In the genomic region with DNA sequence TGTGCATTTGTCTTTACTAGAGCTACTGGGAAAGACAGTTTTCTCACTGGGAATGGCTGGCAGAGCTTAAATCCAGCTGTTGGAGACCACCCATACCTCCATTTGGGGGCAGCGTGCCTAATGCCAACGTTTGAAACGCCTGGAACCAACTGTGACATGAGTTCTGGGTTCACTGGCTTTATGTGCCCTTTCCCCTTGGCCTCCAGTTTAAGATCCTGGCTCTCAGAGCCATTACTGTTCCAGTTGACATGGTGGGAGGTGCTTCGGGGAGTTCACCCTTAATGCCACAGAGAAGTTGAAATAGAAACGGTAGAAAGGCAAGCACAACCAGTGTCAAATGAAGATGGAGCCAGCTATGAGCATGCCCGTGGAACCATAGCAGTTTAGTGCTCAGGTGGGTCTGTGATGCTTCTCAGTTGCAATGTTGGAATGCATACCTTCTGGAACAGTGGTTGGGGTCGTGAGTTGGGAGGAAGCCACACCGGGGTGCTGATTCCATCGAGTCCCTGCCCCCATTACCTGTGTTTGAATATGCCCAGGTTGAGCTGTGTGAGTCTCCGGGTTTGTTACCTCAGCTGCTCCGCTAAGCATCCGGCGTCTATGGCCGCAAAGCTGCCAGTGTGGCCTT, we compare ENCODE assay signal across 9 mouse cellular contexts. TPM values are rescaled to one million over a fixed set of nuclear protein-coding genes. Genes with fewer than 3 reads are reported as not detected.
DNase-seq lines count a peak whose midpoint lies in the region; ATAC-seq lines count a peak whose summit lies in the region.
"Had no signal": no experiment of that assay in that cellular context is flagged by ENCODE, and none has a peak within 500 bp of the region (broad histone marks: within the 10 kb centered on the region; RNA-seq: fewer than 3 reads in every experiment).

No protein-coding gene starts in this region.

- H3K27me3 ChIP-seq in lung, embryonic 15.5 days = peaks cover 8% of the 10 kb centered on the region; the same call in 1 of the 2 replicates
- no peaks in the 10 kb centered on the region for H3K27me3 ChIP-seq in embryonic facial prominence, embryonic 15.5 days
- no peaks in the 10 kb centered on the region for H3K27me3 ChIP-seq in intestine, embryonic 14.5 days (replicated peaks; ENCODE audit: control insufficient read depth, insufficient read depth, low read length)
- peaks cover 2% of the 10 kb centered on the region; the same call in 1 of the 2 replicates for H3K27me3 ChIP-seq in neural tube, embryonic 14.5 days (ENCODE audit: control insufficient read depth, insufficient read depth, low read length)

- H3K9ac ChIP-seq in lung, embryonic 15.5 days = peak overlapping the region; percentile 58
- no peak overlapping the region for H3K9ac ChIP-seq in embryonic facial prominence, embryonic 15.5 days
- peak overlapping the region; percentile 77 for H3K9ac ChIP-seq in intestine, embryonic 14.5 days (ENCODE audit: low read length)
- peak overlapping the region; percentile 87 for H3K9ac ChIP-seq in neural tube, embryonic 14.5 days (replicated peaks; ENCODE audit: low read depth, low read length)

- no peak for ATAC-seq in lung, embryonic 15.5 days (ENCODE audit: borderline replicate concordance, extremely low read depth, low FRiP score, low TSS enrichment)
- ATAC-seq in embryonic facial prominence, embryonic 15.5 days (ENCODE audit: insufficient number of reproducible peaks, low FRiP score, low TSS enrichment, low read depth) = peak; percentile 3; the same call in 1 of the 2 replicates
- ATAC-seq in intestine, embryonic 14.5 days (replicated peaks; ENCODE audit: low FRiP score, low TSS enrichment, low read depth) = no peak; the same call in 1 of the 2 replicates
- no peak; the same call in 1 of the 2 replicates for ATAC-seq in neural tube, embryonic 14.5 days (ENCODE audit: low read depth)

- no peak for DNase-seq in lung, postnatal 25 days (ENCODE audit: low spot score)
- no peak for DNase-seq in intestine, embryonic 14.5 days (ENCODE audit: low spot score)
- no peak for DNase-seq in urinary bladder, postnatal 25 days (ENCODE audit: low spot score)
- no peak for DNase-seq in gastrocnemius, adult 8-10 months (ENCODE audit: low spot score in 2 of 2)
- no peak for DNase-seq in ovary, postnatal 36 days (ENCODE audit: low spot score)

- peaks cover 19% of the 10 kb centered on the region for H3K36me3 ChIP-seq in lung, embryonic 15.5 days
- H3K36me3 ChIP-seq in embryonic facial prominence, embryonic 15.5 days = peaks cover 32% of the 10 kb centered on the region
- H3K36me3 ChIP-seq in intestine, embryonic 14.5 days (ENCODE audit: control insufficient read depth, insufficient read depth, low read length) = peaks cover 33% of the 10 kb centered on the region
- H3K36me3 ChIP-seq in neural tube, embryonic 14.5 days (ENCODE audit: control insufficient read depth, insufficient read depth, low read length) = peaks cover 16% of the 10 kb centered on the region

- peaks cover 19% of the 10 kb centered on the region for H3K4me1 ChIP-seq in lung, embryonic 15.5 days
- H3K4me1 ChIP-seq in embryonic facial prominence, embryonic 15.5 days = peaks cover 28% of the 10 kb centered on the region
- H3K4me1 ChIP-seq in intestine, embryonic 14.5 days (replicated peaks; ENCODE audit: control insufficient read depth, insufficient read depth, low read length) = peaks cover 6% of the 10 kb centered on the region; the same call in 1 of the 2 replicates
- peaks cover 26% of the 10 kb centered on the region for H3K4me1 ChIP-seq in neural tube, embryonic 14.5 days (ENCODE audit: control insufficient read depth, insufficient read depth, low read length)

- WGBS in lung, embryonic 15.5 days = 9% methylated on average over 14 of the region's 14 CpGs
- WGBS in embryonic facial prominence, embryonic 15.5 days = 12% methylated on average over 14 of the region's 14 CpGs
- WGBS in intestine, embryonic 14.5 days = 13% methylated on average over 14 of the region's 14 CpGs
- 9% methylated on average over 14 of the region's 14 CpGs for WGBS in neural tube, embryonic 14.5 days

- H3K9me3 ChIP-seq in lung, embryonic 15.5 days = no peaks in the 10 kb centered on the region
- H3K9me3 ChIP-seq in embryonic facial prominence, embryonic 15.5 days (replicated peaks) = no peaks in the 10 kb centered on the region
- H3K9me3 ChIP-seq in intestine, embryonic 14.5 days (ENCODE audit: control insufficient read depth, low read length) = no peaks in the 10 kb centered on the region
- H3K9me3 ChIP-seq in neural tube, embryonic 14.5 days (ENCODE audit: control insufficient read depth, low read length) = no peaks in the 10 kb centered on the region

- H3K4me3 ChIP-seq in lung, embryonic 15.5 days = peak overlapping the region; percentile 58
- peak overlapping the region; percentile 55 for H3K4me3 ChIP-seq in embryonic facial prominence, embryonic 15.5 days (replicated peaks)
- H3K4me3 ChIP-seq in intestine, embryonic 14.5 days (ENCODE audit: low read depth, low read length) = peak overlapping the region; percentile 67
- H3K4me3 ChIP-seq in neural tube, embryonic 14.5 days (ENCODE audit: low read depth, low read length) = peak overlapping the region; percentile 77

- no peak overlapping the region for H3K27ac ChIP-seq in lung, embryonic 15.5 days
- H3K27ac ChIP-seq in embryonic facial prominence, embryonic 15.5 days (replicated peaks) = peak overlapping the region; percentile 53; the same call in 1 of the 2 replicates
- H3K27ac ChIP-seq in intestine, embryonic 14.5 days (ENCODE audit: low read depth) = no peak overlapping the region
- H3K27ac ChIP-seq in neural tube, embryonic 14.5 days (ENCODE audit: low read depth, low read length) = peak overlapping the region; percentile 96
- H3K27ac ChIP-seq: macrophage had no signal

- H3K4me2 ChIP-seq in lung, embryonic 15.5 days = peak overlapping the region; percentile 94
- H3K4me2 ChIP-seq in embryonic facial prominence, embryonic 15.5 days (replicated peaks) = peak overlapping the region; percentile 91
- peak overlapping the region; percentile 93 for H3K4me2 ChIP-seq in intestine, embryonic 14.5 days (ENCODE audit: low read length)
- peak overlapping the region; percentile 89 for H3K4me2 ChIP-seq in neural tube, embryonic 14.5 days (ENCODE audit: low read depth, low read length)

RNA-seq across cellular contexts. Expression of a gene that starts 0.6 kb away (rescaled TPM):
- polyA plus RNA-seq in lung, embryonic 15.5 days (2015; fragmentation: Nextera tagmentation; extraction: Ambion mirVana) = 0.29 and 0.39 TPM in 2 replicates
- polyA plus RNA-seq in embryonic facial prominence, embryonic 15.5 days (2015; fragmentation: Nextera tagmentation; extraction: Ambion mirVana) = 1.5 TPM in 2 replicates
- polyA plus RNA-seq in intestine, embryonic 14.5 days (2014; fragmentation: Nextera tagmentation; extraction: Ambion mirVana) = 0.55 and 0.70 TPM in 2 replicates
- 5.8 and 6.7 TPM in 2 replicates for polyA plus RNA-seq in neural tube, embryonic 14.5 days (2014; fragmentation: Nextera tagmentation; extraction: Ambion mirVana)
- under 1 TPM in 2 of 4 experiments, not detected in 2; 0.20 to 0.39 TPM for total RNA-seq in gastrocnemius, adult 8-10 months (2022)
- polyA plus RNA-seq: macrophage had no signal

RNA-seq across cellular contexts. Expression of a gene that starts 18.6 kb away (rescaled TPM):
- 45.1 and 45.7 TPM in 2 replicates for polyA plus RNA-seq in lung, embryonic 15.5 days (2015; fragmentation: Nextera tagmentation; extraction: Ambion mirVana)
- 43.8 and 45.1 TPM in 2 replicates for polyA plus RNA-seq in embryonic facial prominence, embryonic 15.5 days (2015; fragmentation: Nextera tagmentation; extraction: Ambion mirVana)
- polyA plus RNA-seq in intestine, embryonic 14.5 days (2014; fragmentation: Nextera tagmentation; extraction: Ambion mirVana) = 43.4 and 55.1 TPM in 2 replicates
- polyA plus RNA-seq in neural tube, embryonic 14.5 days (2014; fragmentation: Nextera tagmentation; extraction: Ambion mirVana) = 39.0 and 42.1 TPM in 2 replicates
- 1 to 10 TPM; 6.9 to 9.7 (median 9.4) TPM for total RNA-seq in gastrocnemius, adult 8-10 months (2022)

RNA-seq across cellular contexts. Expression of a gene that starts 24.4 kb away (rescaled TPM):
- 124 and 132 TPM in 2 replicates for polyA plus RNA-seq in lung, embryonic 15.5 days (2015; fragmentation: Nextera tagmentation; extraction: Ambion mirVana)
- polyA plus RNA-seq in embryonic facial prominence, embryonic 15.5 days (2015; fragmentation: Nextera tagmentation; extraction: Ambion mirVana) = 190 and 193 TPM in 2 replicates
- polyA plus RNA-seq in intestine, embryonic 14.5 days (2014; fragmentation: Nextera tagmentation; extraction: Ambion mirVana) = 120 and 134 TPM in 2 replicates
- polyA plus RNA-seq in neural tube, embryonic 14.5 days (2014; fragmentation: Nextera tagmentation; extraction: Ambion mirVana) = 376 and 450 TPM in 2 replicates
- total RNA-seq in gastrocnemius, adult 8-10 months (2022) = 1 to 10 TPM; 2.9 to 4.0 (median 3.4) TPM
- polyA plus RNA-seq: macrophage had no signal

RNA-seq across cellular contexts. Expression of a gene that starts 36.9 kb away (rescaled TPM):
- 0.10 and 0.65 TPM in 2 replicates for polyA plus RNA-seq in lung, embryonic 15.5 days (2015; fragmentation: Nextera tagmentation; extraction: Ambion mirVana)
- polyA plus RNA-seq in embryonic facial prominence, embryonic 15.5 days (2015; fragmentation: Nextera tagmentation; extraction: Ambion mirVana) = 0.16 TPM in 1 of 2 replicates, not detected in the other
- polyA plus RNA-seq in intestine, embryonic 14.5 days (2014; fragmentation: Nextera tagmentation; extraction: Ambion mirVana) = 0.16 TPM in 1 of 2 replicates, not detected in the other
- polyA plus RNA-seq in neural tube, embryonic 14.5 days (2014; fragmentation: Nextera tagmentation; extraction: Ambion mirVana) = 0.18 TPM in 1 of 2 replicates, not detected in the other
- not detected for total RNA-seq in gastrocnemius, adult 8-10 months (2022)
- polyA plus RNA-seq: macrophage had no signal

RNA-seq across cellular contexts. Expression of a gene that starts 48.5 kb away (rescaled TPM):
- not detected in 2 replicates for polyA plus RNA-seq in lung, embryonic 15.5 days (2015; fragmentation: Nextera tagmentation; extraction: Ambion mirVana)
- not detected in 2 replicates for polyA plus RNA-seq in embryonic facial prominence, embryonic 15.5 days (2015; fragmentation: Nextera tagmentation; extraction: Ambion mirVana)
- not detected in 2 replicates for polyA plus RNA-seq in intestine, embryonic 14.5 days (2014; fragmentation: Nextera tagmentation; extraction: Ambion mirVana)
- polyA plus RNA-seq in neural tube, embryonic 14.5 days (2014; fragmentation: Nextera tagmentation; extraction: Ambion mirVana) = 0.55 and 1.2 TPM in 2 replicates
- not detected for total RNA-seq in gastrocnemius, adult 8-10 months (2022)
- polyA plus RNA-seq: macrophage had no signal

Comparison
In these comparisons a context has a peak if more than half of its experiments do, and no peak if none do; other contexts are left out.
1. H3K27ac ChIP-seq: peak in embryonic facial prominence, embryonic 15.5 days (single experiment) and neural tube, embryonic 14.5 days (single experiment); none in lung, embryonic 15.5 days (single experiment) and intestine, embryonic 14.5 days (single experiment).
2. Peak in every context shown above with its lines, with median percentiles within 50 percentile points of each other: H3K4me2 ChIP-seq and H3K4me3 ChIP-seq.